Mouse (Mus musculus) hindbrain, embryonic 10.5 days (tissue): ENCODE measurements at regions not wholly inside any gene's neighbourhood (a gene's known extent, or its start where the extent isn't known, plus 50 kb on each side); places are given as distances from the start of the nearest gene placed in this dataset.

ENCODE experiments used
- DNase-seq: peaks from one replicate; pipeline ENCODE4 v3.0.0-alpha.2; 2017; ENCODE audit warnings: low spot score
- H3K27ac ChIP-seq: fragments of 300-500 bp; sonication (generic); 2 replicates; pipeline ENCODE4 v1.5.1; 2016; ENCODE audit warnings: mild to moderate bottlenecking, moderate library complexity
- H3K27me3 ChIP-seq: fragments of 300-500 bp; sonication (generic); 2 replicates; pipeline ENCODE4 v1.6.1; 2016; ENCODE audit warnings: mild to moderate bottlenecking; ENCODE audit not compliant: poor library complexity, insufficient read depth, severe bottlenecking
- H3K36me3 ChIP-seq: fragments of 300-500 bp; sonication (generic); 2 replicates; pipeline ENCODE4 v1.6.1; 2016; ENCODE audit warnings: mild to moderate bottlenecking, moderate library complexity
- H3K4me1 ChIP-seq: fragments of 300-500 bp; sonication (generic); replicated peaks from 2 replicates; pipeline ENCODE4 v1.6.1; 2016; ENCODE audit warnings: mild to moderate bottlenecking
- H3K4me3 ChIP-seq: fragments of 300-500 bp; sonication (generic); 2 replicates; pipeline ENCODE4 v1.5.1; 2016; ENCODE audit warnings: mild to moderate bottlenecking, moderate library complexity
- H3K9me3 ChIP-seq: fragments of 300-500 bp; sonication (generic); 2 replicates; pipeline ENCODE4 v1.6.1; 2016; ENCODE audit warnings: mild to moderate bottlenecking, moderate library complexity
- WGBS: fragments of 180-500 bp; shearing (Covaris S2); methylation state at CpG from one replicate; pipeline ENCODE4 v1.1.7; 2016; 5-methylcytosine and 5-hydroxymethylcytosine counted together

- H3K4me1 ChIP-seq, result no peaks in the 10 kb centered on the region
- H3K36me3 ChIP-seq, result no peaks in the 10 kb centered on the region
- 75% methylated on average over 2 of the region's 2 CpGs for WGBS
- no peak for DNase-seq
- no peaks in the 10 kb centered on the region for H3K27me3 ChIP-seq
- H3K4me3 ChIP-seq, result no peak overlapping the region
- no peak overlapping the region for H3K27ac ChIP-seq
- no peaks in the 10 kb centered on the region for H3K9me3 ChIP-seq
Measured at GRCm38 (mm10) chr2:147954183-147954582, 92.6 kb downstream of the Foxa2 start.

DNA sequence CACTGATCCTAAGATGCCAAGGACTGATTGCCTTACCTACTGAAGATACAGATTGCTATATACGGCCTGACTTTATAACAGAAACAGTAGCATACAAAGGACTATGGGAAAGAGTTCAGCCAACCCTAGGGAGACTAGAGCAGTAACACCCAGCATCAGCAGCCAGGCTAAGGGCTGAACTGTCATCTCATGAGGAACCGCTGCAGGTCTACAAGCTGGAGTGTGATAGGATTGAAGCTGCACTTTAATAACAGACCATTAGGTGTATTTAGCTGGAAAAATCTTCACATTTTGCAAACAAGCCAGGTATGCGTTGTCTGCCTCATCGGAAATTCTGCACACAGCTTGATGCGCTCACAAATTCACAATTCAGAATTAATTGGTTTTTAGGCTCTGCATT is 95.5 kb downstream of the Foxa2 start:
- Histone ChIP-seq H3K27ac (no peak overlapping the region), H3K36me3 (no peaks in the 10 kb centered on the region), H3K9me3 (no peaks in the 10 kb centered on the region), H3K4me1 (no peaks in the 10 kb centered on the region), H3K27me3 (no peaks in the 10 kb centered on the region; the same call in 1 of the 2 replicates), H3K4me3 (no peak overlapping the region)
- DNase-seq, result no peak
- 95% methylated on average over 5 of the region's 5 CpGs for WGBS

DNA sequence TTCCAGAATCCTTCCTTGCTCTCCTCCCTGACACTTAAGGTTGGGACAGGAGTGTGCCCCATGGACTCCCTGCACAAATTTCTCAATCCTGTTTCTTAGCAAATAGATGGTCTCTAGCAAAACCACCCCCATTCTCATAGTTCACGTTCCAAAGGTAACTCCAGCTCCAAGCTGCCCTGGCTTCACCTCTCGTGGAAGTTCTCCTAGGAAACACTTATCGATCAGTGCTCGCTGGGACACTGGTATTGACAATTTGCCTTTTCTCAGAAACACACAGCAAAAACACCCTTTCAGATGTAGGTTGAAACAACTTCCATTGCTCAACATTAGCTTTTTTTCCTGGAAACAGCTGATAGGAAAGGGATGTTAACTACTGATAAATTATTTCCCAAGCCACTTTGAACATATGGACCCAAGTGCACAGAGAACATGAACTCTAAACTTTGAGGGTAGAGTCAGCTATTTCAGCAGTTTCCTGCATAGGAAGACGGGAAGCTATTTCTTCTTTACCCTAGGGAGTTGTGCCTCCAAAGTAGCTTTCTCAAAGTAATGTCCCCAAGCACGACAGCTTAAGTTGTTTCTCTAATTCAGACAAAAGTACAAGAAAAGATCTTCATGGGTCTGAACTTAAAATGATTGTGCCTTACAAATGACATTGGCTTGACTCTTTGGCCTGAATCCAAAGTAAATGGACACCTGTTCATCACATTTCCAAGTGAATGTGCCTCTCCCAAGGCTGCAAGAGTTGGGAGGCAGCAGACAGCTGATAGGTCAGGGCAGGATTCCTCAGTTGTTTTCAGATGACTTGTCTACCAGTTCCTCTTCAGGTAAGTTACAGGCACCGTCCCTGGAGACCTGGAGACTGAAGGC is 102.4 kb downstream of the Foxa2 start:
- Histone ChIP-seq H3K27ac (no peak overlapping the region), H3K4me3 (no peak overlapping the region), H3K36me3 (no peaks in the 10 kb centered on the region), H3K27me3 (no peaks in the 10 kb centered on the region; the same call in 1 of the 2 replicates), H3K4me1 (no peaks in the 10 kb centered on the region), H3K9me3 (no peaks in the 10 kb centered on the region)
- DNase-seq, result no peak
- 87% methylated on average over 7 of the region's 7 CpGs for WGBS

DNA sequence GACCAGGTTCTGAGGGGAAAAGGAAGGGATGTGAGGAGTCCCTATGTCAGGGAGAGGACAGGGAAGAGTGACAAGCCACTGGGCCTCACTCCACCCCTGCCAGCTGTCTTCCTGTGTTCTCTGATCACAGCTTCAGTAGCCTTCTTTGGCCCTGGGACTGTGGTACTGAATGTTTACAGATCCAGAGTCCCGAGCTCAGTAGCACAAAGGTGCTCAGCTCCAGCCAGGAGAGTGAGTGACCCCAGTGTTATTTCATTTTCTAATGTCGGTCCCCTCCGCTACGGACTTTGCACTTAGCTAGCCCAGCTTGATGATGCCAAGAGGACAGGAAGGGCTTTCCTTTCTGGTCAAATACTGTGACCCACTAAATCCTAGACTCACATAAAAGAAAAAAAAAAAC is 104.2 kb downstream of the Foxa2 start:
- Histone ChIP-seq H3K27me3 (no peaks in the 10 kb centered on the region; the same call in 1 of the 2 replicates), H3K4me3 (no peak overlapping the region), H3K27ac (no peak overlapping the region), H3K9me3 (no peaks in the 10 kb centered on the region), H3K4me1 (no peaks in the 10 kb centered on the region), H3K36me3 (no peaks in the 10 kb centered on the region)
- 73% methylated on average over 4 of the region's 4 CpGs for WGBS
- DNase-seq, result no peak

- 37% methylated on average over 4 of the region's 4 CpGs for WGBS
- Histone ChIP-seq H3K36me3 (no peaks in the 10 kb centered on the region), H3K9me3 (peaks cover 5% of the 10 kb centered on the region), H3K27me3 (no peaks in the 10 kb centered on the region; the same call in 1 of the 2 replicates), H3K4me1 (no peaks in the 10 kb centered on the region), H3K27ac (no peak overlapping the region), H3K4me3 (no peak overlapping the region)
- DNase-seq, result no peak
Measured at GRCm38 (mm10) chr2:147941319-147941718, 105.5 kb downstream of the Foxa2 start.

- H3K9me3 ChIP-seq, result peaks cover 5% of the 10 kb centered on the region
- peaks cover 3% of the 10 kb centered on the region; the same call in 1 of the 2 replicates for H3K27me3 ChIP-seq
- H3K4me3 ChIP-seq, result no peak overlapping the region
- no peak for DNase-seq
- no peaks in the 10 kb centered on the region for H3K36me3 ChIP-seq
- no peak overlapping the region for H3K27ac ChIP-seq
- WGBS, result 89% methylated on average over 2 of the region's 2 CpGs
- 0 out of 2 replicates have a peak, but pooled peaks cover 3% of the 10 kb centered on the region for H3K4me1 ChIP-seq
Measured at GRCm38 (mm10) chr2:147932494-147932893, 114.3 kb downstream of the Foxa2 start.

GRCm38 (mm10) chr2:147929031-147929711 is 117.6 kb downstream of the Foxa2 start:
- Histone ChIP-seq H3K4me1 (0 out of 2 replicates have a peak, but pooled peaks cover 3% of the 10 kb centered on the region), H3K27me3 (peaks cover 3% of the 10 kb centered on the region; the same call in 1 of the 2 replicates), H3K9me3 (no peaks in the 10 kb centered on the region), H3K36me3 (no peaks in the 10 kb centered on the region), H3K4me3 (no peak overlapping the region), H3K27ac (no peak overlapping the region)
- no peak for DNase-seq
- WGBS, result 73% methylated on average over 5 of the region's 5 CpGs

GRCm38 (mm10) chr2:147927792-147928670 is 118.7 kb downstream of the Foxa2 start:
- 0 out of 2 replicates have a peak, but pooled peaks cover 3% of the 10 kb centered on the region for H3K4me1 ChIP-seq
- no peak for DNase-seq
- H3K4me3 ChIP-seq, result no peak overlapping the region
- H3K27me3 ChIP-seq, result peaks cover 3% of the 10 kb centered on the region; the same call in 1 of the 2 replicates
- H3K27ac ChIP-seq, result no peak overlapping the region
- no peaks in the 10 kb centered on the region for H3K9me3 ChIP-seq
- WGBS, result 66% methylated on average over 10 of the region's 10 CpGs
- H3K36me3 ChIP-seq, result no peaks in the 10 kb centered on the region

DNA sequence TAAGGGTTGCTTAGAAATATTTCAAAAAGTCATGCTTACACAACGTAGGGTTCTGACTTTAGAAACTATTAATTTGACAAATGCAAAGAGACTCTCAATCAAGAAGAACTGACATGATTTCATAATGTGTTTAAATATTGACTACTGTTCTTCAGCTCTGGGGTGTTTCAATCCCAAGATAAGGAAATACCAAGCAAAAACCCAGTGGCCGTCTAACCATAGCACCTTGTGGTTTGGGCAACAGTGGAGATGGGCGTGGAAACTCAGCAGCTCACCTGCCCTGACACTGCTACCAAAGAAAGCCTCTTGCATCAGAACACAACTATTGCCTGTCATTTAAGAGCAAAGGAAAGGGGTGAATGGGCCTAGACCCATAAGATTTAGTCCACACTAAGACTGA is 119.9 kb downstream of the Foxa2 start:
- Histone ChIP-seq H3K4me3 (no peak overlapping the region), H3K27me3 (peaks cover 3% of the 10 kb centered on the region; the same call in 1 of the 2 replicates), H3K36me3 (no peaks in the 10 kb centered on the region), H3K9me3 (no peaks in the 10 kb centered on the region), H3K27ac (no peak overlapping the region), H3K4me1 (0 out of 2 replicates have a peak, but pooled peaks cover 3% of the 10 kb centered on the region)
- 94% methylated on average over 3 of the region's 3 CpGs for WGBS
- DNase-seq, result no peak

- Histone ChIP-seq H3K27ac (no peak overlapping the region), H3K4me3 (no peak overlapping the region), H3K27me3 (peaks cover 98% of the 10 kb centered on the region), H3K4me1 (peaks cover 41% of the 10 kb centered on the region), H3K36me3 (no peaks in the 10 kb centered on the region), H3K9me3 (no peaks in the 10 kb centered on the region)
- peak; percentile 45 for DNase-seq
- 30% methylated on average over 6 of the region's 6 CpGs for WGBS
Measured at GRCm38 (mm10) chr2:147907341-147907740, 139.4 kb downstream of the Foxa2 start.

GRCm38 (mm10) chr2:147905759-147906740 is 140.7 kb downstream of the Foxa2 start:
- H3K27me3 ChIP-seq, result peaks cover 98% of the 10 kb centered on the region

More at GRCm38 (mm10) chr2:147905759-147906740, 140.7 kb downstream of the Foxa2 start:
- peak; percentile 59 for DNase-seq
- peak overlapping the region; percentile 47; the same call in 1 of the 2 replicates for H3K27ac ChIP-seq
- H3K4me3 ChIP-seq, result peak overlapping the region; percentile 16; the same call in 1 of the 2 replicates
- no peaks in the 10 kb centered on the region for H3K9me3 ChIP-seq
- no peaks in the 10 kb centered on the region for H3K36me3 ChIP-seq
- WGBS, result 11% methylated on average over 19 of the region's 19 CpGs
- H3K4me1 ChIP-seq, result peaks cover 41% of the 10 kb centered on the region
